Mouse (Mus musculus): Measurements from ENCODE around the gene Polr2h. TPM values are rescaled to one million over a fixed set of nuclear protein-coding genes. Genes with fewer than 3 reads are reported as not detected.

Gene Polr2h
- total RNA-seq, 2 experiments from 2014 or later = 24.8 to 24.9 TPM

- DNase-seq = no peak
These were observed 5.8 kb downstream of the Polr2h start for GRCm38 (mm10) chr16:20723247-20723646.

DNA sequence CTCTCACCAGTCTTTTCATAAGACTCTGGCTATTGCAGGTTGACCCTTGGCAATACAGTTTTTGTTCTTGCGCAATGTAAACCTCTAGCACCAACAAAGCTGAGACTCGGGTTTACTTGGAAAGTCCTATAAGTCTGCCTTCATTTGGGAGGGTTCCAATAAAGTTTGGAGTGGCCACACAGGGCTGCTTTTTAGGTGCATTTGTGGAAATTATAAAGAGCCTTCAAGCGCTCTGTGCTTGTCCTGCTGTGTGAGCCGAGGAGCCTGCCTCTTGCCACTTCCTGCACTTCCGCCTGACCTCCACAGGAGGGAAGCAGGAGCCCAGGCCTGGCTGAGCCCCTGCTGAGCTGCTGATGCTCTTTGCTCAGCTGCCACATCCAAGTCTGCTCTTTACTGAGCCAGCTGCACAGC, 6.9 kb downstream of the Polr2h start:
- DNase-seq = no peak

DNA sequence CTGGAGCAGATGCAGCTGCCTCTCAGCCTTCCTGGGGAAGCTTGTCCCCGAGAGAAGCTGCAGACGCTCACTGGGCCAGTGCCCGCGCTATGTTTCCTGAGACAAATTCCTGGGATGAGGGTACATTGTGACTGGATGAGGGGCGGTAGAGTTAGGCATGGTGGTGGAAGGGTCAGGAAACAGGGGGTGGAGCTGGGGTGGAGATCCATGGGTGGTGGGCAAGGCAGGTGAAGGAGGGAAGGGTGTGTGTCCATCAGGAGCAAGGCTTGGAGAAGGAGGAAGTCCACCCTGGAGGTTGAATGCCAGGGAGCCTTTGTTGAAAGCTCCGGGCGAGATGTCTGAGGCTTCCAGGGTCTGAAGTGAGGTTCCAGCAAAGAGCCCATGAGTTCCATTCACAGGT, 7.9 kb downstream of the Polr2h start:
- no peak for DNase-seq

DNA sequence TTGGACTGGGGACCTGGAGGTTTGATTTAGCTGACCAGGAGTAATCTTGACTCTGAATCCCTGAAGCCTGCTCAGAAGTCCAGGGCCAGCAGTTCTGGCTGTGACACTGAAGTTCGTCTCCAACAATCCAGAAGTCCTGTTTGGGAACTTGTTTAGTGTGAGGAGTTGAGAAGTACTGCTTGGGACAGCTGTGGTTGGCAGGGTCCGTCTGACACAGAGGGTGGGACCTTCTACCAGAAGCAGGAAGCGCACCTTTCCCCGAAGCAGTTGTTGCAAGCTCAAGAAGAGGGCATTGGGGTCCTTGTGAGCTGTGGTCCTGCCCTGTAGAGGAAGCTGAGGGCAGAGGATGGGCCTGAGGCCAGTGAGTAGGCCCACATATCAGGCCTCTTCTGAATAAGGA, 8.3 kb downstream of the Polr2h start:
- no peak for DNase-seq

GRCm38 (mm10) chr16:20726384-20726783, 8.9 kb downstream of the Polr2h start:
- DNase-seq = no peak

DNA sequence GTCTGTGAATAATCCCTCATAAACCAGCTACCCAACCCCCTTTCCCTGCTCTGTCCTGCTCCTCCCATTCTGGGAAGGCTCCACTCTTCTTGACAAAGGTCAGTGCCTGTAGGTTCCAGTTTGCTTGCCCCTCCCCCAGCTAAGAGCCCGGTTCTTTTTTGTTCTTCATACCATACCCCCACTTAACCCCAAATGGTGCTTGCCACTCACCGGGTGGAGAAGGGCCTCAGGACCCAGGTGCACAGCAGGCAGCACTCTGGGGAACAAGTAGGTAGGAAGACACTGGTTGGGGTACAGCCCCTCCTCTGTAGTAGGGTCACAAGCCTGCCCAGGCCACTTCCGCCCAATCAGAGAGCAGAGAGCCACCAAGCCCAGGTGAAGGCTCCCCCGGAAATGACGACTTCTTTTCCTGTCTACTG, 12.8 kb downstream of the Polr2h start:
- DNase-seq = no peak

DNA sequence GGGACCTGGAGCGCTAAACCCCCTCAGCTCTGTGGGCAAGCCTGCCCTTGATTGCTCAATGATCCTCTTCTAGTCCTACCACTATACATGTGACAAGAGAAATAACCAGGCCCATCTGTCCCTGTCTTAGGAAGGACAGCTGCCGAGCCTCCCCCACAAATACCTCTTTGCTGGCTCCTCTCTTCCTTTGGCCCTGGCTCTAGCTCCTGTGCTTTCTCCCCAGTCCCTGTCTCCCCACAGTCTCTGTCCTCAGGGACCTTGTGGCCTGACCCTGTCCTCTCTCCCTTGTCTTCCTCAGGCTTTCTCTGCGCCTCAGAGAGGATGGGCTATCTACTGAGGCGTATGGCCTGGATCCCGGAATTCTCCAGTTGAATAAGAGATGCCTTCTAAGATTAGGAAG, 14.2 kb downstream of the Polr2h start:
- DNase-seq = peak; percentile 49 to 53

- DNase-seq = peak; percentile 27 to 36
These were observed 14.9 kb downstream of the Polr2h start for GRCm38 (mm10) chr16:20732251-20732924.

DNA sequence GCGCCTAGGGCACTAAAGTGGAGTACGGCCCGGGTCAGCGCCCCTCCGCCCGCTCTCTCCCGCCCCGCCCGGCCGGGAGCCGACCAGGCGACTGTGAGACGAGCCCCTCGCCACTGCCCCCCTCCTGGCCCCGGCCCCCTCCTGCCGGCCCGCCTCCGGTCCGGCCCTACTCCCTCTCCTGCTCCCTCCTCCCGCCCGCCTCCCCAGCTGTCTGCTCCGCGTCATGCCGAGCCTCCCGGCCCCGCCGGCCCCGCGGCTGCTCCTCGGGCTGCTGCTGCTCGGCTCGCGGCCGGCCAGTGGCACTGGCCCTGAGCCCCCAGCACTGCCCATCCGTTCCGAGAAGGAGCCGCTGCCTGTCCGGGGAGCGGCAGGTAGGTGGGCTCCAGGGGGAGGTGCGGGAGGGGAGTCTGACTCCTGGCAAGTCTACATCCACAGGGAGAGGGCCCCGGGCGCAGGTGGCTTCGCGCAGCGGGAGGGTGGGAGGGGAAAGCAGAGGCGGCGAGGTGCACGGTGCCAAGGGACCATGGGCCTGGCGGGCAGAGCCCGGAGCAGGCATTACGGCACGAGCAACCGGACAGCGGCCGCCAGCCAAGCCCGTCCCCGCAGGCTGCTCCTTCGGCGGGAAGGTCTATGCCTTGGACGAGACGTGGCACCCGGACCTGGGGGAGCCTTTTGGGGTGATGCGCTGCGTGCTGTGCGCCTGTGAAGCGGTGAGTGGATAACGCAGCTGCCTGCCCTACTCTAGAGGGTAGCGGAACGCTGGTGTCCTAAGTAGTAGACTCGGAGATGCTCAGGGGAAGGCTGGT, 15.7 kb downstream of the Polr2h start, which contains the start of gene Chrd:
Gene Chrd, plus strand, starts transcription at position 203 of the 806 bp plus-strand sequence.
- peak; percentile 58 to 64 for DNase-seq

- no peak for DNase-seq
These were observed 16.6 kb downstream of the Polr2h start, which contains the start of gene Thpo for GRCm38 (mm10) chr16:20733731-20734730. Gene Thpo, minus strand, starts transcription at chr16:20734511.

DNA sequence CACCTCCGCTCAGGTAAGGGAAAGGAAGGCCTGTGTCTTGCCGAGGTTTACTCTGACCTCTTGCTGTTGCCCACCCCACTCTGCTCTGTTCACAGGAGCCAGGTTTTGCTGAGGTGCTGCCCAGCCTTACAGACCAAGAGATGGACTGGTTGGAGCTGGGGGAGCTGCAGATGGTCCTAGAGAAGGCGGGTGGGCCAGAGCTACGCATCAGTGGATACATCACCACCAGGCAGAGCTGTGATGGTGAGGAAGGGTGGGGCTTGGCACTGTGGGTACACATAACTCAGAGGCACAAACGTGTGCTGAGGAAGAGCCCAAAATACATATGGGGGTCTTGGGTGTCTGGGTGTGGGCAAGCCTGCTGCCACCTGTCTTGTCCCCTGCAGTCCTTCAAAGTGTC, 18.2 kb downstream of the Polr2h start:
- DNase-seq = no peak

DNA sequence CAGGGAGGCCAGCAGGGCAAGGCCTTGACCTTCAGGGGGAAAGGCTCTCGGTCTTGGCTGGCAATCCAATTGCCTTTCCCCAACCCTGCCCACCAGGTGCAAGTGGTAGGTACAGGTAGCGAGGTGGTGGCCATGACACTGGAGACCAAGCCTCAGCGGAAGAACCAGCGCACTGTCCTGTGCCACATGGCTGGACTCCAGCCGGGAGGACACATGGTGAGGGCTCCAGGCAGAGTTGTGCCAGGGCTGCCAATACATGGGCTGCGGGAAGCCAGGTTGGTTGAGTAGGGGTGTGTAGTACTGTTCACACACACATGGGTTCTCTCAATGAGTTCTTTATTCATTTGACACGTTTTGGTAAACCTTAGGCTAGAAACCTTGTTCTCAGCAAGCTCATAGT, 18.7 kb downstream of the Polr2h start:
- no peak for DNase-seq

GRCm38 (mm10) chr16:20736823-20737222, 19.4 kb downstream of the Polr2h start:
- no peak for DNase-seq

- DNase-seq = no peak
These were observed 22.4 kb downstream of the Polr2h start for GRCm38 (mm10) chr16:20739845-20740244.

DNA sequence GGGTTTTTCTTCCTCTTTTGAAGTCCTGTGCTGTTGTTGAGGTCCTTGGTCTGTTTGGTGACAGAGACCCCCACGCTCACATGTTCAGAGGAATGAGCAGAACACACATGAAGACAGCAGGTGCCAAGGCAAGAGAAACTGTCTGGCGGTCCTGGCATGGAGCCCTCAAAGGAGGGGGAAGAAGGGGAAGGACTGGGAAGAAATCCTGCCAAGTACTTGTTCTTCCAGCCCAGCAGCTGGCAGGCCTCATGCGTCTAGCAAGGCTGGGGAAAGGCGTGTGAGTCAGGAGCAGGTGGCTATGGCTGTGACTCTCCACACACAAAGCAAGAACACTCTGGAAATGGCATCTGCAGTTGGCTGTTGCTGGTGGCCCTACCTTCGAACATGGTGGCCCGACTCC, 29.2 kb downstream of the Polr2h start:
- DNase-seq = peak; percentile 65 to 75

- peak in 1 of 2 experiments; percentile 32 for DNase-seq
These were observed 33.1 kb downstream of the Polr2h start for GRCm38 (mm10) chr16:20750518-20750917.

GRCm38 (mm10) chr16:20756052-20756451, 38.6 kb downstream of the Polr2h start:
- DNase-seq = no peak

DNA sequence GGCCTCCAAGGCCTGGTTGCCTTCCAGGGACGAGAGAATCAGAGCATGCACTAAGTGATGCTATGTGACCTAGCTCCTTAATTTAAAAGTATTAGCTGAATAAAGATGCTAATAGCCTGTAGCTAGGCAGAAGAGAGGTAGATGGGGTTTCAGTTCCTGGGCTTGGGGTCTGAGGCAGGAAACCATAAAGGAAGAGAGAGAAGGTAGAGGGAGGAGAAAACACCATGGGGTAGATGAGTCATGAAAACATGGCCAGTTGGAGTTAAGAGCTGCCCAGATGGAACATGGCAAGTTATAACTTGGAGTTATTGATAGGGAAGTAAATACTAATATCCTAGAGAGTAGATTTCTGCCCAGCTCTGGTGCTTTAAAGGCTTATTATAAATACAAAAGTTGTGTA, 39.9 kb downstream of the Polr2h start:
- DNase-seq = no peak

- peak in 1 of 2 experiments; percentile 39 for DNase-seq
These were observed 44.2 kb downstream of the Polr2h start for GRCm38 (mm10) chr16:20761681-20762080.

GRCm38 (mm10) chr16:20765244-20765643, 47.8 kb downstream of the Polr2h start:
- DNase-seq = no peak

Measured in layer of hippocampus, postnatal 36 days (tissue).